Mouse (Mus musculus) right cerebral cortex, adult 18-20 months (tissue): ENCODE data around the gene Myo1d.

Experiments
- DNase-seq: peaks from one replicate; pipeline ENCODE4 v3.0.0; 2022; ENCODE audit warnings: mixed read lengths

Myo1d gene

DNA sequence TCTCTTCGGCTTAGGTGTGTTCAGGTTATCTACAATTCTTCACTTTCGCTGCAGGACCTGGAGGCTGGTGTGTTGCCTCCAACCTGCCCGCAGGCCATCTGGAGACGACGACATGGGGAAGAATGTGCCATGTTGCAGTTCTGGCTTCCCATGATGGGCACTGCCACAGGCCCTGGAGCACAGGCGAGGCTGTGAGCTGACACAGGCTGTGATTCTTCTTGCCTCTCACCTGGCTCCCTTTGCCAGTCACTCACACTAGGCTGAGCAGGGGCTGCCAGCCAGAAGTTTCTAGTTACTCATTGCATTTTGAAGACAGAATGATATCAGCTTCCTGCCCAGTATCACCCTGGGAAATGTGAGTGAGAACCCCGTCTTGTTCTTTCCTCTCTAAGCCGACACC is 250.7 kb downstream of the Myo1d start:
- DNase-seq, result no peak

- no peak for DNase-seq
These were observed 252.1 kb downstream of the Myo1d start for GRCm38 (mm10) chr11:80527697-80528096.

DNA sequence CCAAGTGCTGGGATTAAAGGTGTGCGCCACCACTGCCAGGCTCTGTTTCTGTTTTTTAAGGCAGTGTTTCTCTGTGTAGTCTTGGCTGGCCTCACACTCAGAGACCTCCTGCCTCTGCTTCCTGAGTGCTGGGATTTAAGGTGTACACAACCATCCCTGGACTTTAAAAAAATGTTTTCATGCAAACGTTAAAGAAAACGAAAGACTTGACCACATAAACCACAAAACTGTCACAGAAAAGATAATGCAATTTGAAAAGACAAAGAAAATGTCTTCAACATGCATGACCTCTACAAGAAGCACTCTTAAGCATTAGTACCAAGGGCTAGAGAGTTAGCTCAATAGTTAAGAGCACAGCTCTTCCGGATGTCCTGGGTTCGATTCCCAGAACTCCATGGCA is 255.6 kb downstream of the Myo1d start:
- no peak for DNase-seq

- no peak for DNase-seq
These were observed 256.4 kb downstream of the Myo1d start for GRCm38 (mm10) chr11:80523410-80523809.

- DNase-seq, result no peak
These were observed 257.0 kb downstream of the Myo1d start for GRCm38 (mm10) chr11:80522852-80523251.

DNA sequence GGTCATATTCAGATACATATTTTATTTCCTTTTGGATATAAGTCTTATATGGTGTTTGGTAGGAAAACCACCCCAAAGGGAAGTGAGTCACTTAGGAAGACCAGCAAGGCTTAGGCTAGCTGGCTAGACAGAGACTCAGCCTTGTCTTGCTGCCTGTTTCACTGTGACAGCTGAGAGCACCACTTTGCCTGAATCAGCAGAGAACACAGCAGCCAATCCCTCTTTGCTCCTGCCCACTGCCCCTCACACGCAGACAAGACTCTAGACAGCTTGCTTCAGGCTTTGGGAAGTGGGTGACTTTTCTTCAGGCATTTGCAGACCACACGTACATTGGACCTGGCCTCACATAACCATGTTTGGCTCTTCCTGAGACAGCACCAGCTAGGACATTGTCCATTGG is 258.7 kb downstream of the Myo1d start:
- DNase-seq, result no peak

- peak; percentile 87 for DNase-seq
These were observed 261.1 kb downstream of the Myo1d start for GRCm38 (mm10) chr11:80518421-80519367.

GRCm38 (mm10) chr11:80515895-80516294 is 263.9 kb downstream of the Myo1d start:
- no peak for DNase-seq

DNA sequence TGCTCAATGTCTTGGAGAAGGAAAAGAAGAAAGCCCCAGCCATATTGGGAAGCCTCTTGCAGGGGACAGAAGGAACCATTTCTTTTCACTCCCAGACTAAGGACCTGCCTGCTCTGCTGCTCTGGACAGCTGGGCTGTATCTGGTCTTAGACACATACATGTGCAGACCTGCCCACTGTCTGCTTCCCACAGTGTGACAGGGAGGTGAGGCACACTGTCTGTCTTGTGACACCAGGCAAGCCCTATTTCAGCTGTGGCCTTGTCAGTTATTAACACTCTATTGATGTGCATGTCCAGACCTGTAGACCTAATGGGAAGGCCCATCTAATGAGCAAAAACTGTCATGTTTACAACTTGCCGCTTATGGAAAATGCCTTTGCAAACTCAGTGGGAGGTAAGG is 264.5 kb downstream of the Myo1d start:
- no peak for DNase-seq

GRCm38 (mm10) chr11:80513796-80514195 is 266.0 kb downstream of the Myo1d start:
- DNase-seq, result no peak

DNA sequence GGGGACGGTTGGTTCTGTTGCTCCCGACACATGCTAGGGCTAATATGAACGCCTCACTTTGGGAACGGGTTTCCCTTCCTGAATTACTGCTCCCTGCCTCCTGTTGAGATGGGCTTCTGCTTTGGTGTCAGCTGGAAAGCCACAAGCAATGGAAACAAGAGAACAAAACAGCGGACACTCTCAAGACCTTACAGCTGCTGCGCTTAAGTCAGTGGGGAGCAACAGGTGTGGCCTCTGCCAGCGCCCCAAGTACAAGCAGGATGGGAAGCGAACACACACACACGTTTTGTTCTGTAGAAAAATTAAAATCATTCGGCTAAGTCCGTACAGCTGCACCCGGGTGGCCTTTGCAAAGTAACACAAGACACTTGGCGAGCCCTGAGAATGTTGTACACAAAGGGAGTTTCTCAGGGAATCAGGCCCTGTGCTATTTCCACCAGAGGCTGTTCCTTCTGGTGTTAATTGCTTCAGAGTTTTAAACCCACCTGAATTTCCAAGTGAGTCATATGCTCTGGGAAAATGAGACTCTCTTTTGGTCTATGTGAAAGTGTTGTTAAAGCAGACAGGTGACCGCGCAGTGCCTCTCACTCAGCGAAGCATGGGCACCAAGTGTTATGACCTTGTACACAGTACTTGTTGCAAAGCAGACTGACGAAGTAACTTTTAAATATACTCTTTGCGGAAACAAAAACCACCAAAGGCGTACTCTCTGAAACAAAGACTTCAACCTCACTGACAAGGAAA is 267.3 kb downstream of the Myo1d start:
- DNase-seq, result no peak

DNA sequence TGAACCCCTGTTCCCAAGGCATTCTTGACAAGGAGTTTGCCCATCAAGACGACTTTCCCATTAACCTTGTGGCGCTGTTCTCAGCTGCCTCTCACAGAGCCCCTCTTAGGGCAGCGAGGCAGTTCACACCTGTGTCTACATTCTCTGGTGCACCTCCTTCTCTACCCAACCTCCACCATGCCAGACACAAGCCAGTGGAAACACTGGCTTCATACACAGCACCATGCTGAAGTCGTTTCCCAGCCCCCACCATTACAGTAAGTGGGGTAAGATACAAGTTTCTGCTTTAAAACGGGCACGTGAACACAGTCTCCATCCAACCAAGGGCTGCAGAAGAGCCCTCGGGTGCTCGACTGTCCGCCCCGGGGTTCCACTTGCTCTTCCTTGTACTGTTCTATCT is 269.7 kb downstream of the Myo1d start:
- DNase-seq, result no peak

- no peak for DNase-seq
These were observed 270.7 kb downstream of the Myo1d start for GRCm38 (mm10) chr11:80509176-80509506.

DNA sequence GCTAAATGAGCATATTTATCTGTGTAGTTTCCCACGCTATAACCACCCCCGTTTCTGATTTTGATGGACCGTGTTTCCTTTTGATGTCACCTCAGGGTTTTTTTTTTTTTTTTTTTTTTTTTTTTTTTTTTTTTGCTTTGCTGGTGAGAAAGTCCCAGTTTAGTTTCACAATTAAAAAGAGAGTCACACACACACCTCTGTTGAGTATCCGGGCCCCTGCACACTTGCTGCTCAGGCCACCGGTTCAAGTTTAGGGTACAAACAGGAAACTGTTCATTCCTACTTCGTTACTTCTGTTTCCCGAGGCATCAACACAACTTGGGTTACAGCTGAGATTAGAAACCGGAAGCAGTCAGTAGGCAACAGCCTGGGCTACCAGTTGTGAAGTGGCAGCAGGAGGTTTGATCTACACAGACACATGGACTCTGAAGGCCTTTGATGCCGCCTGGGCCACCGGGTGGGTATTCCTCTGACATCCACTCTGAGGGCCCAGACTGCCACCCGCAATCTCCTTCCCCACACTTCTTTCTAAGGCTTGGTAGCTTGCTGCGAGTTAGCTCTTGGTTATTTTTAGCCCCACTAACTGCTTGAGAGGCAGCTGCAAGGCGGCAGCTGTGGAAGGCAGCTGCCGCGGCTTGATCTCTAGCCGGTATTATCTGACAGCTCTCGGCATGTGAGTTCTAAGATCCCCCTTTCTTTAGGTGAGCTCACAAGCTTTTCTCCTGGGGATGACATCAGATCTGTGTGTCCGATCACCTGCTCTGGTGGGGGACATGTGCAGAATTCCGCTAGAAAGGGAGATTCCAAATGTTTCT is 271.3 kb downstream of the Myo1d start:
- no peak for DNase-seq

GRCm38 (mm10) chr11:80507791-80508190 is 272.0 kb downstream of the Myo1d start:
- no peak for DNase-seq

DNA sequence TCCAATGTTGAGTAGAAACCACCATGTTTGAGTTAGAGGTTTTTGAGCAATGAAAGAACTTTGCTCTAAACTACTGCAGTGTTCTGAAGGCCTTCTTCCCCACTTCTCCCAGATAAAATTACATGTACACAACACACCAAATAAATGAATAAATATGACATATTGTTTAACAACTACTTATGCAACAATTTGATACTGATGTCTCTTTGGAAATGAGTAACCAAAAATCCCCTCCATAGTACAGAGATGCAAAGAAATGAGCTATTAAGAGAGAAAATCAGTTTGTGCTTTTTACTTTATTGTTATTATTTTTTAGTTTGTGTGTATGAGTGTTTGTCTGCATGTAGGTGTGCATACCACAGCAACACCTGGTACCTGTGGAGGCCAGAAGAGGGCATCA is 273.3 kb downstream of the Myo1d start:
- DNase-seq, result no peak

DNA sequence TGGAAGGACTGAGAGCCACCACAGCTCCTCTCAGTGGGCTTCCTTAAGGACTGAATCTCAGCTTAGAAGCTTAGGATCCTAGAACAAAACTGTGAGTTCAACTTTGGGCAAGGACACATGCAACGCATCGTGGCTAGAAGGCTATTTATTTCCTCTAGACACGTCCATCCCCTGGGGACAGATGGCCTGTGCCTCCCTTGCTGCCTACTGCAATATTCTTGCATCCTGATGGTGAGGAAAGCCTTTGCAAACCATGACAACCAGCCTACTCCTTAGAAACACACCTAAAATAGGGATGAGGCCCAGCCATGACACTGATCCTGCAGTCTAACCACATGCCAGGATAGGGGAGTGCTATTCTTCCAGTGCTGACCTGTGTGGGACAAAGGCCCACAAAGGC is 274.2 kb downstream of the Myo1d start:
- peak; percentile 73 for DNase-seq

- DNase-seq, result no peak
These were observed 275.1 kb downstream of the Myo1d start for GRCm38 (mm10) chr11:80504519-80505385.

DNA sequence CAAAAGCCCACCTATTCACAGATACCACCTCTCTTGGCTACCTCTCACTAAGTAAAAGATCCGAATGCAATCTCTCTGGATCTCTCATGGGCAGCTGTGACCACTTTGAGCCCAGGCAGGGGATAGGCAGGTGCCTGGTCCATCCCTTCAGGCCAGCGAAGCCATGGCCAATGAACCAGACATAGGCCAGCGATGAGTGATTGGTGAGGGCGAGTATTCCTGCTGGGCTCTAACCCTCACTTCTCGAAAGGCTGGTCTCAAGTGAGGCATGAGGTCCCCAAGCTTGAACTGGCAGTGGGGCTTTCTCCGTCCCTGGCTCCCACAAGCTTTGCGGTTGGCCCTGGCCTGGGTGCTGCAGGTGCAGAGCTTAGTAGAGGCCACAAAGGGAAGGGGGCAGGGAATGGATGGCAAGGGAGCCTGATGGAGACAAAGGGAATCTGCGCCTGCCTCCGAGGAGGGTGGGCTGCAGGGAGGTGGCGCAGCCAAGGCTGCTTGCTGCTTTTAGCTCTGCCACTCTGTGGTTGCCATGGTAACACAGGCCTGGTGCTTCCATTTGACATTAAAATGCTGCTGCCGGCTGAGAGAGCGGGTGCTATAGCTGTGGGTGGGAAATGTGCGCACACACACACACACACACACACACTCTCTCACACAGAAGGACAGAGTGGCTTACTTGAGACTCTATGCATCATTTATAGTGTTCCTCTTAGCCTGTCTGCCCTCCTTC is 275.9 kb downstream of the Myo1d start:
- DNase-seq, result peak; percentile 97

DNA sequence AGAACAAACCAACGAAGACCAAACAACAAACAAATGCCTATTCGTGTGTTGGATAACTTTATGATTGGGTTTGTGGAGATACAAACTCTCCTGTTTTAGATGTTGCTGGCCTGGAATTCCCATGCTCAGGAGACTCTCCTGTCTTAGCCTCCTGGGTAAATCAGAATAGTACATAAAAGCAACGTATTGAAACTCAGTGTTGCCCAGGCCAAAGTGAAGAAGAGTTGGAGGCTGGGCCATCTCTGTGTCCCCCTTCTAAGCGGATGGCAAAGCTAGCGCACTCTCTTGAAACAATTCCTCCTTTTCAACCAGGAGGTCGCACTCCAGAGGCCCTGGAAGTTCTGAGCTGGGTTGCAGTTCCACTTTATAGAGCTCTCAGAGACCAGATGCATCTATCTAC is 276.5 kb downstream of the Myo1d start:
- no peak for DNase-seq

DNA sequence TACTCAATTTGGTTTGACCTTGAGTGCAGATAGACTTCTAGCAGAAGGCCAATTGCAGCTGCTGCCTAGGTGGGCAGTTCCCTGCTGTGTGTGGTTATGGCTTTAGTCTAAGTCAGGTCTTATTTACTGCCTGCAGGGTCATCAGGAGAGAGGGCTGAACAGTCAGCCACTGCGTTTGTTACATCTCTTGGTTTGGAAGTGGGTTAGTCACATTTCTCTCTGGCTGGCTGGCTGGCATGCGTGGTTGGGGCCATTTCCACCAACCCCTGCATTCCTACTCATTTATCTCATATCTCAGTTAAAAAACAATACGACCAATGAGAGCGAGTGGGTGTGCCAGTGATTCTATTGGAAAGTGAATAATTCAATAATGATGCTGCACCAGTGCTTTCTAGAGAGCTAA is 280.3 kb downstream of the Myo1d start:
- DNase-seq, result no peak
